Mouse (Mus musculus) inflammation-experienced regulatory T-cells, adult 6 months (primary cell): ENCODE results near the gene Cyp4v3. TPM values are rescaled to one million over a fixed set of nuclear protein-coding genes. Genes with fewer than 3 reads are reported as not detected.

ENCODE experiments used
- polyA plus RNA-seq, 3 experiments: library from polyadenylated mRNA; unstranded; fragments of 100-300 nt; shearing (Covaris generic); gene quantifications; one replicate each; pipeline ENCODE4 v1.2.1; 2017

Cyp4v3 gene
- polyA plus RNA-seq, 3 experiments from 2014 or later = 14.4 to 16.6 (median 15.7) TPM

Other genes with a start within 250 kb of the Cyp4v3 start
- not detected for gene F11, start 71.2 kb downstream of the Cyp4v3 start, polyA plus RNA-seq
- under 1 TPM in 2 of 3 experiments, not detected in 1; 0.13 to 0.34 TPM for gene Klkb1, start 38.4 kb downstream of the Cyp4v3 start, polyA plus RNA-seq
- gene Gm45753, start 24.8 kb downstream of the Cyp4v3 start, polyA plus RNA-seq = not detected
- gene Fam149a, start 49.1 kb upstream of the Cyp4v3 start, polyA plus RNA-seq = not detected
- 1 to 10 TPM in 1 of 3 experiments, under 1 TPM in 2; 0.17 to 1.1 (median 0.39) TPM for gene Tlr3, start 77.9 kb upstream of the Cyp4v3 start, polyA plus RNA-seq
- gene Sorbs2, start 174.6 kb upstream of the Cyp4v3 start, polyA plus RNA-seq = under 1 TPM in 2 of 3 experiments, not detected in 1; 0.17 to 0.63 TPM